Mouse (Mus musculus): ENCODE measurements around the gene A630076J17Rik.

A630076J17Rik gene

GRCm38 (mm10) chr3:107276626-107277025 is 46.2 kb downstream of the A630076J17Rik start:
- no peak for DNase-seq (ENCODE audit: low read depth)

GRCm38 (mm10) chr3:107278479-107279269 is 48.3 kb downstream of the A630076J17Rik start, which contains the start of gene Lamtor5:
TSS of gene Lamtor5 (plus strand) at chr3:107278858.
- DNase-seq (ENCODE audit: low read depth) = peak; percentile 90
